Mouse (Mus musculus) lung, postnatal 0 days (tissue): ENCODE results near the gene Smad5.

Source experiments
- CTCF ChIP-seq: IDR thresholded peaks from 2 replicates; pipeline ENCODE4 v1.5.1; 2016; ENCODE audit warnings: antibody characterized with exemption, mild to moderate bottlenecking
- EP300 ChIP-seq: IDR thresholded peaks from 2 replicates; pipeline ENCODE4 v1.6.1; 2016; ENCODE audit warnings: antibody characterized with exemption, mild to moderate bottlenecking, control low read depth

- TF ChIP-seq EP300 (no peak), CTCF (no peak)
Observed at GRCm38 (mm10) chr13:56681924-56682323, 20.9 kb upstream of the Smad5 start.
